ENCODE assay signal across 8 mouse cellular contexts in genomic region chr10:127591514-127591913, GRCm38 (mm10). TPM values are rescaled to one million over a fixed set of nuclear protein-coding genes. Genes with fewer than 3 reads are reported as not detected.
DNase-seq lines count a peak whose midpoint lies in the region; ATAC-seq lines count a peak whose summit lies in the region.

No protein-coding gene starts in this region.

- no peak overlapping the region for H3K4me3 ChIP-seq in kidney, embryonic 14.5 days (ENCODE audit: low read length)
- no peak overlapping the region for H3K4me3 ChIP-seq in heart, embryonic 13.5 days

- peak; percentile 36; the same call in 1 of the 2 replicates for ATAC-seq in kidney, embryonic 14.5 days (ENCODE audit: low FRiP score, low TSS enrichment)
- ATAC-seq in heart, embryonic 13.5 days (ENCODE audit: extremely low read depth, insufficient number of reproducible peaks, low FRiP score, low TSS enrichment): no peak; the same call in 1 of the 2 replicates
- no peak for ATAC-seq in monocyte, adult 5-6 weeks (replicated peaks; ENCODE audit: insufficient number of reproducible peaks, low FRiP score, low TSS enrichment, poor library complexity, severe bottlenecking)

- no peak overlapping the region for H3K9ac ChIP-seq in kidney, embryonic 14.5 days (ENCODE audit: low read depth, low read length)
- 0 out of 2 replicates have a peak overlapping the region, but pooled peaks have one; percentile 26 for H3K9ac ChIP-seq in heart, embryonic 13.5 days

- H3K27me3 ChIP-seq in kidney, embryonic 14.5 days (ENCODE audit: control insufficient read depth, insufficient read depth, low read length): no peaks in the 10 kb centered on the region
- H3K27me3 ChIP-seq in heart, embryonic 13.5 days (replicated peaks): no peaks in the 10 kb centered on the region

- H3K9me3 ChIP-seq in kidney, embryonic 14.5 days (ENCODE audit: control insufficient read depth, low read length): no peaks in the 10 kb centered on the region
- H3K9me3 ChIP-seq in heart, embryonic 13.5 days: no peaks in the 10 kb centered on the region

- peaks cover 34% of the 10 kb centered on the region for H3K4me1 ChIP-seq in kidney, embryonic 14.5 days (ENCODE audit: control insufficient read depth, insufficient read depth, low read length)
- H3K4me1 ChIP-seq in heart, embryonic 13.5 days: peaks cover 57% of the 10 kb centered on the region

- no peak overlapping the region for H3K27ac ChIP-seq in kidney, embryonic 14.5 days (ENCODE audit: low read depth, low read length)
- H3K27ac ChIP-seq in heart, embryonic 13.5 days (replicated peaks): peak overlapping the region; percentile 57

- H3K36me3 ChIP-seq in kidney, embryonic 14.5 days (ENCODE audit: control insufficient read depth, insufficient read depth, low read length): peaks cover 72% of the 10 kb centered on the region
- peaks cover 70% of the 10 kb centered on the region for H3K36me3 ChIP-seq in heart, embryonic 13.5 days

- H3K4me2 ChIP-seq in kidney, embryonic 14.5 days (replicated peaks; ENCODE audit: low read depth, low read length): no peak overlapping the region
- no peak overlapping the region for H3K4me2 ChIP-seq in heart, embryonic 13.5 days

- no peak for DNase-seq in kidney, postnatal 25 days
- DNase-seq in R1 (ENCODE audit: low read depth, low spot score): peak; percentile 89
- DNase-seq in lung, postnatal 14 days: peak; percentile 63
- DNase-seq in cerebellum, postnatal 25 days: no peak
- no peak for DNase-seq in testis, postnatal 14 days (ENCODE audit: low spot score)

- 39% methylated on average over 7 of the region's 7 CpGs for WGBS in kidney, embryonic 14.5 days
- WGBS in heart, embryonic 13.5 days: 41% methylated on average over 7 of the region's 7 CpGs

RNA-seq across cellular contexts. Expression of gene Lrp1, which starts 29.4 kb away (rescaled TPM):
- 44.2 and 54.9 TPM in 2 replicates for polyA plus RNA-seq in kidney, embryonic 14.5 days (2014; fragmentation: Nextera tagmentation; extraction: Ambion mirVana)
- 30.7 and 37.9 TPM in 2 replicates for polyA plus RNA-seq in heart, embryonic 13.5 days (2015; fragmentation: Nextera tagmentation; extraction: Ambion mirVana)
- 147 to 219 TPM (median 171 TPM) in 3 replicates for total RNA-seq in monocyte, adult 5-6 weeks (2017)

RNA-seq across cellular contexts. Expression of gene Stat6, which starts 51.3 kb away (rescaled TPM):
- polyA plus RNA-seq in kidney, embryonic 14.5 days (2014; fragmentation: Nextera tagmentation; extraction: Ambion mirVana): 14.0 and 18.9 TPM in 2 replicates
- polyA plus RNA-seq in heart, embryonic 13.5 days (2015; fragmentation: Nextera tagmentation; extraction: Ambion mirVana): 24.5 and 24.6 TPM in 2 replicates
- total RNA-seq in monocyte, adult 5-6 weeks (2017): 171 to 211 TPM (median 204 TPM) in 3 replicates

RNA-seq across cellular contexts. Expression of gene Nxph4, which starts 57.2 kb away (rescaled TPM):
- 0.49 and 1.2 TPM in 2 replicates for polyA plus RNA-seq in kidney, embryonic 14.5 days (2014; fragmentation: Nextera tagmentation; extraction: Ambion mirVana)
- 0.62 TPM in 2 replicates for polyA plus RNA-seq in heart, embryonic 13.5 days (2015; fragmentation: Nextera tagmentation; extraction: Ambion mirVana)
- total RNA-seq in monocyte, adult 5-6 weeks (2017): not detected in 3 replicates

Comparison
In these comparisons a context has a peak if more than half of its experiments do, and no peak if none do; other contexts are left out.
1. DNase-seq: peak in R1 (single experiment) and lung, postnatal 14 days (single experiment); none in kidney, postnatal 25 days (0 of 2), cerebellum, postnatal 25 days (0 of 2) and testis, postnatal 14 days (single experiment).